Mouse (Mus musculus) urinary bladder, adult 2 months (tissue): ENCODE results near the gene Myl3. TPM values are rescaled to one million over a fixed set of nuclear protein-coding genes. Genes with fewer than 3 reads are reported as not detected.

Experiments used
- polyA plus RNA-seq: library from polyadenylated mRNA; depleted of rRNA; stranded (reverse); fragments of >200 nt; gene quantifications from 2 replicates; pipeline ENCODE4 v1.2.3, GENCODE M21; 2012; rRNA removed

Gene Myl3
- polyA plus RNA-seq, 1 experiment: not detected

Other genes starting within 250 kb of the Myl3 start
- gene Setd2, start 209.3 kb upstream of the Myl3 start, polyA plus RNA-seq: 52.0 and 58.2 TPM in 2 replicates
- gene Nradd, start 117.4 kb upstream of the Myl3 start, polyA plus RNA-seq: 26.8 and 36.6 TPM in 2 replicates
- gene Nbeal2, start 87.7 kb upstream of the Myl3 start, polyA plus RNA-seq: 42.8 and 59.9 TPM in 2 replicates
- 119 and 152 TPM in 2 replicates for gene Ccdc12, start 85.4 kb upstream of the Myl3 start, polyA plus RNA-seq
- gene Pth1r, start 5.3 kb downstream of the Myl3 start, polyA plus RNA-seq: 20.4 and 23.0 TPM in 2 replicates
- gene Prss42, start 56.3 kb downstream of the Myl3 start, polyA plus RNA-seq: not detected in 2 replicates
- gene Prss44, start 72.1 kb downstream of the Myl3 start, polyA plus RNA-seq: not detected in 2 replicates
- not detected in 2 replicates for gene Prss43, start 84.8 kb downstream of the Myl3 start, polyA plus RNA-seq
- gene Prss45, start 92.7 kb downstream of the Myl3 start, polyA plus RNA-seq: not detected in 2 replicates
- not detected in 2 replicates for gene Prss46, start 102.6 kb downstream of the Myl3 start, polyA plus RNA-seq
- not detected in 2 replicates for gene Prss50, start 116.1 kb downstream of the Myl3 start, polyA plus RNA-seq
- gene Als2cl, start 138.0 kb downstream of the Myl3 start, polyA plus RNA-seq: 55.6 and 65.7 TPM in 2 replicates
- gene Tmie, start 138.3 kb downstream of the Myl3 start, polyA plus RNA-seq: 5.2 and 7.3 TPM in 2 replicates
- gene Fam240a, start 175.0 kb downstream of the Myl3 start, polyA plus RNA-seq: not detected in 2 replicates
- not detected in 2 replicates for gene Tdgf1, start 204.3 kb downstream of the Myl3 start, polyA plus RNA-seq
- gene Lrrc2, start 209.7 kb downstream of the Myl3 start, polyA plus RNA-seq: 0.06 TPM in 2 replicates
- 0.83 and 0.96 TPM in 2 replicates for gene Rtp3, start 248.7 kb downstream of the Myl3 start, polyA plus RNA-seq